Mouse (Mus musculus) 416B (cell line): Measurements from ENCODE around the gene Sh3gl2.

ENCODE experiments used
- DNase-seq: peaks from one replicate; pipeline ENCODE4 v3.0.0; 2011; ENCODE audit warnings: low read depth

The Sh3gl2 gene

DNA sequence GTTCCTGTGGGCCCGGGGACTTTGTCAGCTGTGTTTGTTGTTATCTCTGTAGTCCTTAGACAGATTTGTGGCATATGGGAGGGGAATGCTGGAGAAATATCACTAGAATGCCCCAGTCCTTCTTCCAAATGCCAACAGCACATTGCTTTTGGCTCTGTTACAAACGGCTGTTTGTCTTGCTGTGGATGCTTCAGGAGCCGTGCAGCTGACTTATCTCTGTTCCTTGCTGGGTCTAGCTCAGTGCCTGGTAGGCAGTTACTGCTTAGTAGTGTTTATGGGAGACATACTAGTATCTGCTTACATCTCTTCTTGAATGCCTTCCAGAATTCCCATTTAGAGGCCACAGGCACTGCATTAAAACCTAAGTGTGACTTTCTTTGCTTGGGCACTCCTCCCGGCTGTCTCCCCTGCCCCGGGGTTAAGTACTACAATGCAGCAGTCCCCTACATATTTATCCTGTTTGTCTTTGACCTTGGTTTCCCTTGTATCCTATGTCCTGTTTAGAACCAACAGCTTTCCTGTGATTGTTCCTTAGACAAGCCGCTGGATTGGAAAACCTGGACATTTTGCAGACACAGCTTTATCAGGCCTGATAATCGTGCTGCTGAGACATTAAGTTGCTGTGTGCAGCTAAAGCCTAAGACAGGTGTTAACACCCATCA is 101.1 kb downstream of the Sh3gl2 start:
- DNase-seq: no peak

DNA sequence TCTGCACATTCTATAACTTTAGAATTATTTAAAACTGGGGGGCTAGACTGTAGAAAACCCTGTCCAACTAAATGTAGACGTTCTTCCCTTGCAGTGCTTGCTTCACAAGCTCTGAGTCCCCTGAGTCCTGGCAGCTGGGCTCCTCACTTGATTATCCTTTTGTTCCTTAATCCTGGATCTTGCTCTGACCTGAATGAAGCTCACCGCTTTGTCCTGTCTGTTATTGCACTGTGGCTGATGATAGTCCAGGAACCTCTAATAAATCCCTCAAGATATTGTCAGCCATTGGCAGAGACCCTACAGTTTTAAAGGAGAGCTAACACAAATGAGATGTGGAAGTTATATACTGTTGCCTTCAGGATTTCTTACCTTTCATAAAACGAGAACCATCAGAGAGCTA is 114.2 kb downstream of the Sh3gl2 start:
- no peak for DNase-seq

DNA sequence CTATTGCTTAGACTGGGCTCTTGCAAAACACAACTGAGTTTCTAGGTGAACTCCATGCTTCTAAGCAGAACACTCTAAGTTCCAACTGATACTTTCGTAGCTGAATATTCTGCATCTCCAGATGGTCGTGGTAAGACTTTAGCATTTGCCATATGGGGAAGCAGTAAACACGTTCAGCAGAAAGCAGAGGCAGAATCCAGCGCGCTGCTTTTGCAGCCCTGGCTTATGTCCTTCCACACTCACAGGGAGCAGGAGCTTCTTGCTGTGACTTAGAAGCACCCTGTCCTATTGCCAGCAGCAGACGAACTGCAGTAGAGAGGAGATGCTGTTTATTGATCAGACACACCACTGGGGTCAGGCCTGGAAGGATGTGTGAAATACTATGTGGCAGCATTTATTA is 120.5 kb downstream of the Sh3gl2 start:
- DNase-seq: no peak

DNA sequence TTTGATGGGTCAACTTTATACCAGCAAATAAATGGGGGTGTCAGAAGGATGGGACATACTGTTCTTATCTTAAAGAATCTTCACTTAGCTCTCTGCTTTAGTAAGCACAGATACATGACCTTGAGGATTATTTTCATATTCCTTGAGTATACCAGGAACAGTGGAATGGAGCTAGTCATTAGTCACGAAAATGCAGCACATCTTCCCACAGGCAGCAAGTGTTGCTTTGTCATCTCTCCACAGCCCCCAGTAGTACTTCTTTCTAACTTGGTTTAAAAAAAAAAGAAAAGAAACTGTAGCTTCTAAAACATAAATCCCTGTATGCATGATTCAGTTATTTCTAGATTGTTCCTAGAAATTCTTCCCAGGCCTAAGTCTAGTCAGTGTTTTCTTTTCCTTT is 121.1 kb downstream of the Sh3gl2 start:
- DNase-seq: no peak

DNA sequence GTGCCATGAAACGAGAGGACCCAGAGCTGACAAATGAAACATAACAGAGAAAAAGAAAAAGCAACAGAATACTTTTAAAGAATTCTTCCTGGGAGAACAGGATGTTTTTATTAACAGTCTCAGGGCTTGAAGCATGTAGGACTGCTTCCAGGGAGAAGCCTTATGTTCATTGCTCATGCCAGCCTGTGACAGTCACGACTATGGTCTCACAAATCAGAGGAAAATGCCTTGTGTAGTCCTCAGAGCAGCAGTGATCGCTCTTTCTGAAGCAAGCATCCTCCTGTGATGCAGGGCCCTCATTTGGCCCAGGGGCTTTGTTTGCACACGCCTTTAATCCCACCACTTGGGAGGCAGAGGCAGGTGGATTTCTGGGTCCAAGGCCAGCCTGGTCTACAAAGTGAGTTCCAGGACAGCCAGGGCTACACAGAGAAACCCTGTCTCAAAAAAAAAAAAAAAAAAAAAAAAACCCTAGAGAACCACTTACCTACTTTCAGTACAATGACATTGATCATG is 129.8 kb downstream of the Sh3gl2 start:
- DNase-seq: no peak

DNA sequence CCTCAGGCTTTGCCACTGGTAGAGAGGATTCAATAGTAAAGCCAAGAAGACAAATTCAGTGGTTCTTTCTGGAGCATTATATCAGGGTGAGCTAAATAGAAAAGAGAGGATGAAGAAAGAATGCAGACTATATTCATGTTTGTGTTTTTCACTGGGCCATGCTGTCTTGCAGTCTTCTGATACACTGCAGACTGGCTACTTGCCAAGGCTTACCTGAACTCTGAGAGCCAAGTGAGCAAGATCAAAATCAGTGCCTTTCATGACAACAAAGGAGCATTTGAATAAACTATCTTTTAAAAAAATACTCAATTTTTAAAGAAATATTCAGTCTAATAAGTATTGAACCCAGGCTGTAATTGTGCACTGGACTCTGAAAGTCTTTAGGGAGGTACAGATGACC is 131.4 kb downstream of the Sh3gl2 start:
- DNase-seq: no peak

DNA sequence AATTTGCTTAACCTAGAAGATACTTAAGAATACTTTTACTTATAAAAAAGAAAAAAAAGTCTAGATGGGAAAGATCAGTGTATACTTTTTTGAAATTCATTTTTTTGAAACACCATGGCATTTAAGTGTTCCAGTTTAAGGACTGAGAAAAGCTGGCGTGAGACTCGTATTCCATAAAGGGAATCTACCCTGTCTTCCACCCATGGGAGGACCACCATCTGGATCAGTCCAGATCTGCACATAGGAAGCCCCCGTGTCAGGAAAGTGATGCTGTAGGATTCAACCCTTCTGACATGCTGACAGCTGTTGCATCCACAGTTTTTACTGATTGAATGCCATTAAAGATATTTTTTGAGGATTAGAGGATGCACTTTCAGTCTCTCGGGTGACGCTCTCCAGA is 134.2 kb downstream of the Sh3gl2 start:
- DNase-seq: no peak

DNA sequence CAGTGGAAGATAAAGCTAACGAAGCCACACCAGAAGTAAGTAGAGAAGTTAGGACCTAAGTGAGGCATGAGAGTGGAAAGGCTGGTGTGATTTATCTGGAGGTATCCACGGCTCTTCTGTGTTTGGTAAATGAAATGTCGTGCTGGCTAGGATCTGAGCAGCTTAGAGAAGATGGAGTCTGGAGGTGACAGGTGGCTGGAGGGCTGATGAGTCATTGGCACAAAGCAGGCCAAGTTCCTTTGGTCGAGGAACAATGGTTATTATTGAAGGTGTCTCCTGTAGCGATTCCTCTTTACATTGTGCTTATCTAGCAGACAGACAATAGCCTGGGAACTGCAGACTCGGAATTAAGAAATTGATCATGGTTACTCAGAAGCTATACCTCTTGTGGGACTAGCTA is 135.8 kb downstream of the Sh3gl2 start:
- no peak for DNase-seq

DNA sequence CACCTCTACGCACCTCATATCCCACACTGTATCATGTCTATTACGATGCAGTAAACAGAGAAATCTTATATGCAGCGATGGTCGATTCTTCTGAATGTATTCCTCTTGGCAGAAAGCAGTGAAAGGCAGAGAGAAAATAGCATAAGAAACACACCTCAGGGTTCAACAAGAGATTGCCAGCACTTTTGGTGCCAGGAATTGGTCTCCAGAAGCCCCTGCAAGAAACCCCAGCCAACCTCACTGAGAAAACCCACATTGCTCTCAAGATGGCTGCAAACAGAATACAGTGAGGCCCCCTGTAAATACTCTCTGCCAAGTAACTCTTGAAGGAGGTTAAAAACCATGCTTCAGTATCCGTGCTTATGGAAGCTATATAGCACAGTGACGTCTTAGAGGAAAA is 141.0 kb downstream of the Sh3gl2 start:
- no peak for DNase-seq

DNA sequence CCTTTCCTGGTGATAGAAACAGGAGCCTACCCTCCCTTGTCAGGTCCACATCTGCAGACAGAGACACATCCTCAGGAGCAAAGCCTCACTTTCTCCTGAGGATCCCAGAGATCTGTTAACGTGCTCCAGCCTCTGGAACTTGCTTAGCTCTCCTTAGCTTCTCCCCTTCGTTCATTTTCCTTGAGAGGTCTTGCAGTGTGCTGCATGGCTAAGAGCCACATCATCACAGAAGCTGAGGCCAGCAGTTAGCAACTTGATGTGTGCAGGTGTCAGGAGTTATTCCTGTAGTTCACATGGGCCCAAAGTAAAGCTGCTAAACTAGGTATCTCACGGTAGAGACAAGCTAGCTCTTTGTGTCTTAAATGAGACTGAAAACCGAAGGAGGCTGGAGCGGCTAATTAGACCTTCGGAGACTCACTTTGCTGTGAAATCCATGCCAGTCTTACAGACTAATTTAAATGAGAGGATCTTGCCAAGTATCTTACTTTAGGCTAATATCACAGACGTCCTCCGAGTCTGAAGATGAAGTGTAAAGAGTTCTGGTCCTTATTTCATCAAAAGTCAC is 143.2 kb downstream of the Sh3gl2 start:
- DNase-seq: no peak

DNA sequence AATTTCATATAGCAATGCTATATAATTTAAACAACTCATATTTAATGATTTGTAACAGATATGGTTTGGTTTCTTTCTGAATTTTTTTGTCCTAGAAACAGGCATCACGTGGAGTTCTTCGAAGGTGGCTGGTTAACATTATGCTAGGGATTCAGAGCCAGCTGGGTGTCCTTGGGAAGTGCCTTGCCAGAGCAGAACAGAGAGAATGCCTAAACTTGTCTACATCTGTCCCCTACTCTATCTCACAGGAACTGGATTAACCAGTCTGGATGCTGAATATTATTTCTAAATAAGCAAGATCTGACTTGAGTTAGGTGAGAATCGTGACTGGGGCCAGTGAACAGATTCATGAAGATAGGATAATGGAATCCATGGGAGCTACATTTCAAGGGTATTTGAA is 157.7 kb downstream of the Sh3gl2 start:
- no peak for DNase-seq

DNA sequence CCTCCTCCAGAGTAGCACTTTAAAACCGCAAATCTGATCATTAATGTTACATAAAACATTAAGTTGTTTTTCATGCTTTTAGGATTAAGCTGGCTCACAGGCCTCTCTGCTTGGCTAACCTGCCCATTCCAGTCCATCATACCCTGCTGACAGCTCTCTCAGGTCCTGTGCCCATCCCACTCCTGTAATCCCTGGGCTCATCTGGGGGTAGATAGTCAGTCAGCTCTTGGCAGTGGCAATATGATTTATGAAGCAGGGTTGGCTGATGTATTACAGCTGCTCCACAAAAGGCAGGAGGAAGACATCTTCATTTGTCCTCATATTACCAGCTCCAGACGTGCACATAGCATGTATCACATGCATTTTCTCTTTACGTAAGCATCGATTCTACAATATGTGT is 158.3 kb downstream of the Sh3gl2 start:
- DNase-seq: no peak

DNA sequence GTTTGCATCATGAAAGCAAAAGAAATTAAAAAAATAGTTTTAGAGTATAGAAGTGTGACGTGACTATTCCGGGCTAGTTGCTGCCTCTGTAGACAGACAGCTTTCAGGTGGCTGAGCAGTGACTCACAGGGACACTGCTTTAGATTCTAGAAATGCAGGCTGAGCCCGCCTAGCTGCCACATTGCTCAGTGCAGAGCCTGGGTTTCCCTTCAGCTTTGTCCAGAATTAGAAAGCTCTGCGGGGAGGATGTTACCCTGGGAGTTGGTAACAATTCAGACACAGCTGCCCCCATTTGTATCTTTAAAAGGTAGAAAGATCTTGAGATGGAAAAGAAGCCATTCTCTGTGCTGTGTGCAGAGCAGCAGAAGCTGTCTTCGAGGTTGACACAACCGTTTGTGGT is 166.1 kb downstream of the Sh3gl2 start:
- no peak for DNase-seq

DNA sequence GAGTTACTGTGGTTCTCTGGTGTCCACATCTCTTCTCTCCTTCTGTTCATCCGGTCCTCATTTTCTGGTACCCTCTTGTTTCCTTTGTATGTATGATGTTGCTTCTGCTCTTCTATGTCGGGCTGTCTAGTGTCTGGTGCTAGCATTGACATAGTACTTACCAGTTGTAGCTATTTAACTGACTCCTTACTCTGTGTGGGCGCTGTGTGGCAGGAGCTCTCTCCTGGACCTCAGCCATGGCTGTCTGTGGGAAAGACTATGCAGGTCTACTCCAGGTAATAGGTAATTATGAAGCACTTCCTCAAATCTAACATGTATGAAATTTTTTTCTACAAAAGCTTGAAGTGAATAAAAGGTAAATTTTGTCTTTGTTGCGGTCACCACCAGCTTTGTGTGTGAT is 169.9 kb downstream of the Sh3gl2 start:
- DNase-seq: no peak

DNA sequence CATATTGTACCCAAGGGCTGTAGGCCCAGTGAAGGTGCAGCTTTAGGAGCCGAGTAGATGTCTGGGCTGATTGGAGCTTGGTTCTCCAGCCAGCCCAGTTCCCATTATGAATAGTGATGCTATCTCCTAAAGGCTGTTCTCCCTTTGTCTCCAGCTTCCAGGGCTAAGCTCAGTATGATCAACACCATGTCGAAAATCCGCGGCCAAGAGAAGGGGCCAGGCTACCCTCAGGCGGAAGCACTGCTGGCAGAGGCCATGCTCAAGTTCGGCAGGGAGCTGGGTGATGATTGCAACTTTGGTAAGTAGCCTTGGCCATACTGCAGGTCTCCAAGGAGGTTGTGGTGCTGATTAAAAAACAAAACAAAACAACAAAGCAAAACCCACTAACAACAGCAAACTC is 171.3 kb downstream of the Sh3gl2 start:
- no peak for DNase-seq

DNA sequence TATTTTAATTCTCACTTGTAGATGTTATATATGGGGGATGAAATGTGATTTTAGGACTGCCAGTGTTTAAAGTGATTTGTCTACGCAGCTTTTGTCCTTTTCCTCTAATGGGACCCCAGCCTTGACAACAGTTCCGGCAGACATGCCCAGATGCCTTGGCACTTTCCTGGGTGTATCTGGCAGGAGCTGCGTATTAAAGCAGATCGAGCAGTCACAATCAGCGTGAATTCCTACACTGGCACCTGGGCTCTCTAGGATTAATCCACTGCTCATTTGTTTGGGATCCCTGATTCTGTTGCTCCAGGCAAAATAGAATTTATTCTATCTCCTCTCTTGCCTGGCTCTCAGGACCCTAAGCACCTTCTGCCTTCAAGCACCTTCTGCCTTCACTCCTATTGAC is 171.7 kb downstream of the Sh3gl2 start:
- DNase-seq: no peak

DNA sequence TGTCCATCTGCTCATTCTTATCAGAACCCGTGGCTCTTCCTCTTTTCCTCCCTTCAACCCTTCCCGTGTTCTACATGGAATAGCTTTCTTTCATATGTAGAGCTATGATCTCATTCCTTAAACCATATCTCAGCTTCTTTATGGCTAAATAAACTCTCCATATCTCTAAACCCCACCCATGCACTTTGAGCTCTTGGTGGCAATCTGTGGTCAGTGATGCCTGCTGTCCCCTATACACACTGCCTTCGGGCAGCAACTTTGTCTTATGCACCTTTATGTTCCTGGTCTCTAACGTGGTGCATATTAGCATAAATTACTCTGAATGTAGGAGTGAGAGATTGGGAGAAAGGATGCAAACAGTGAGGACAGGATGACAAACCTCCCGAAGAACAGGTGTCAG is 180.3 kb downstream of the Sh3gl2 start:
- DNase-seq: no peak

DNA sequence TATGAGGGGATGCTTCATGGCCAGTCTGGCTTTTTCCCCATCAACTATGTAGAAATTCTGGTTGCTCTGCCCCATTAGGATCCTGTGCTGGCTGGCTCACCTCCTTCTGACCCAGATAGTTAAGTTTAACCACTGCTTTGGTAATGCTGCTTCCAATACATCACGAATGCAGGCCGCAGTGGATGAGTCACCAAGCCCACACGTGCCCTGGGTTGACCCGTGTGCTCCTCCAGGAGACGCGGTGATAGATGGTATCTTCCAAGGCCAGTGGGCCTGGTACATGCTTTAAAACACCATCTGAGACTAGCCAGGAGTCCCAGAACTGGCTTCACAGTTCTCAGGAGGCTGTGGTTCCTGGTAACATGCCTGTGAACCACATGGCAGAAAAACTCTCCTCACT is 182.8 kb downstream of the Sh3gl2 start:
- DNase-seq: peak; percentile 15

DNA sequence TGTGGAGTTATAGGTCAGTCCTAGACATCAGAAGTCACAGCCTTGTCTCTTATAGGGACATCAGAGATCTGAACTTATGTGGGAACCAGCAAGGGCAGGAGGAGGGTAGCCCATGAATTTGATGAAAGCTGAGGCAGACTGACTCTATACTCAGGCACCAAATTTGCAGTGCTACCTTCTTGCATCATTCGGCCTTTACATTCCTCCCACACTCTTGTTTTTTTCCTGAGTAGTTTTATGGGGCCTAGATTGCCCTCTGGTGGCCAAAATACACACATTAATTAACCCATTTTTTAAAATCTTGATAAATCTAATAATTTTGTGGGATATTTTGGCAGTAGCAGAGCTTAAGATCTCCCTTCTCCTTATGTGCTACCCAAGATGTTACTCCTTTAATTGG is 186.9 kb downstream of the Sh3gl2 start:
- DNase-seq: peak; percentile 21

DNA sequence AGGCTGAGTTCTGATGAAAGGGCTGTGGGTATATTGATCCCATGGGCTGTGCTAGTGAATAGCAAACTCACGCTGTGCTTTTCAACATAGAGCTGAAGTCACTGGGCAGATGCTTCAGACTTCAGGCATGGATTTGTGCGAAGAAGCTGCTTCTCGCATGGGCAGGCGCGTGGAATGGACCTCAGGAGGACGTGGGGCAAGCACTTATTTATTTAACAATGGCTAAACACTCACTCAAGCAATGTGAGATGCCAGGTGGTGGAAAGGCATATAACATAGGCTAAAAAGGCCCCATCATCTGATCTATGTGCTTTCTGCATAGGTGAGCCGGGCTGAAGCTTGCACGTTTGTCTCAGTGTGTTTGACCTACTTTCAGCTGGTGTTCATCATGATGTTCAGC is 193.8 kb downstream of the Sh3gl2 start:
- no peak for DNase-seq

DNA sequence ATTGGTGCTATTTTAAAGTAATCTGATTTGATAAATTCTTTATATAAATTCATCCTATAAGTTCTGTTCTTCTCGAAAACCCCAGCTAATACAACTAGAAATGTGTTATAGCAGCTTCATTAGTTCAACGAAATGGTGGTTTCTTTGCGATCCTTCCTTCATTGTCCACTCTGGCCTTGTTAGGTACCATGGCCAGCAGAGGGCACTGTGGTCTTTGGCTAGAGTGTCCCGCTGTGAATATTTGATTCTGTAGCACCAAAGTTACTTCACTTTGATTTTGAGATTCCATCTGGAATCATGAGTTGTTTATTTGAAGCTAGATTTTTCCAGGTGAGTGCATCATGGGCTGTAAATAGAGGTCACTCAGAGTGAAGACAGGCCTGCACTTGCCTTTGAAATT is 197.9 kb downstream of the Sh3gl2 start:
- DNase-seq: peak; percentile 61

DNA sequence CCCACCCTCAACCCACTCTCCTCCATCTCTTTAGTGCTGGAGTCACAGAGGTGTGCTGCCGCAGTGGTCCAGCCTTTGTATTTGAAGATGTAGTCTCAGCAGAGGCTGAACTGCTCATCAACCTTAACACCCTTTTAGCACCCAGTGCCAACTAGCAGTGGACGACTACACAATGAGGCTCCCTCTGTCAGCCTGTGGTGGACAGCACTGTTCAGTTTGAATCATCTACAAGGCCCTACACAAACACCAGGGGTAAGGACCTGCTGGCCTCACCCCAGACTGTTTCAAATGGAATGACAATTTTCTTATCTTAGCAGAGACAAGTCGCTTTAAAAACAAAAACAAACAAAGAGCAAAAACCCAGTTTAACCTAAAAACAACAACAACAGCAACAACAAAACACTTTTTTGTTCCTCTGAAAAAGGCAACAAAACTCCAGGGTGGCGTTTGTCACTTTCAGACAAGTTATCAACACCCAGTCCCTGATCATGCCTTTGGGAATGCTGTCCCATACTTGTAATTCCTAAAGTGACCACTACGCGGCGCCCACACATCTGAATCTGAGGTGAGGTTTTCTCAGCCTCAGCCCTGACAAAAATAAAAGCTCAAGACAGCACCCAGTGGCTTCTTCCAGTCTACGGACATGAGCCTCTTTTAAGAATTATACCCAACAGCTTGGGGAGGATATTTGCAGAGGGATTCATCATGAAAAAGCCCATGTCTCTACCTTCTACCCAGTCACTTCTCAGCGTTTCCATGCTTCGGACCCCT is 199.7 kb downstream of the Sh3gl2 start:
- DNase-seq: peak; percentile 48

DNA sequence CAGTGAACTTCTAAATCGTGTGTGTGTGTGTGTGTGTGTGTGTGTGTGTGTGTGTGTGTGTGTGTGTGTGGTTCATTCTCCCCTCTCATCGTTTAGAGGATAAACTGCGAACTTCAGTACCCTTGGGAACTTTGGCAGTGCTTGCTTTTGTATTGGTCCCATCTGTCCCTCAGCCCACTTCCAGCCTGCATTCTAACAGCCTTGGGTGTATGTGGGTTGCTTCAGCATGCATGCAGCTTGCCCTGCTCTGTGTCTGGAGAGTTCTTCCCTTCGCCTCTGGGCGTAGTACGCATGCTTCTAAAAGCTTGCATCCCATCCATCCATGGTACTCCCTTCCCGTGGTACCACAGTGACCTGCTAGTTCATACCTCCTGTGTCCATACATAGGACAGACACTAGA is 200.3 kb downstream of the Sh3gl2 start:
- no peak for DNase-seq

DNA sequence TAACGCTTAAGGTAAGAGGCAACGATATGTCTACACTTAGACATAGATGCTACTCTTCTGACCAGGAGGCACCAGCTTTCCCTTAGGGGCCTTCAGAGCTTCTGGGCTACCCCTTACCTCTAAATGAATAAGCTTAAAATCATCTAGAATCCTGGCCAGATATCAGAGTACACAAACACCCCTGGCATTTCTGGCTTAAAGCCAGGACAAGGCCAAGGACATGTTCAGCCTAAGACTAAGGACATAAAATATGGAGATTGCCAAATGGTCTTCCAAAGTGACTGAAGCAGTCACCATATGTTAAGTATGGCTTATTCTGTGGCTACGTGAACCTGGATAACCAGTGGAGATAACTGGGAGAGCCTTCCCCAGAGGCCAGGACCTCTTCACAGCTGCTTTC is 211.5 kb downstream of the Sh3gl2 start:
- DNase-seq: no peak
